Mouse (Mus musculus) G1E (cell line): ENCODE data around the gene Urad.

Source experiments
- CTCF ChIP-seq: IDR thresholded peaks from 2 replicates; pipeline ENCODE4 v1.5.1; 2012; ENCODE audit warnings: low read depth, low read length, inconsistent platforms, mixed read lengths
- GATA2 ChIP-seq: IDR thresholded peaks from 2 replicates; pipeline ENCODE4 v1.6.1; 2012; ENCODE audit warnings: low read depth, low read length, inconsistent platforms, borderline replicate concordance
- POLR2AphosphoS5 ChIP-seq: IDR thresholded peaks from 2 replicates; pipeline ENCODE4 v1.6.1; 2012; ENCODE audit warnings: low read depth, low read length, inconsistent platforms; ENCODE audit not compliant: insufficient replicate concordance
- TAL1 ChIP-seq: conservative IDR thresholded peaks from 2 replicates; pipeline ENCODE4 v1.6.1; 2012; ENCODE audit warnings: low read depth, low read length, inconsistent platforms, mixed read lengths

- no peak for TF ChIP-seq POLR2AphosphoS5
- no peak for TF ChIP-seq TAL1
- no peak for TF ChIP-seq CTCF
- no peak for TF ChIP-seq GATA2
Measured at GRCm38 (mm10) chr5:147332711-147333110, 10.5 kb upstream of the Urad start.
